Mouse (Mus musculus) liver, postnatal 0 days (tissue): ENCODE measurements around the gene Gna11.

ENCODE experiments used
- CTCF ChIP-seq: sonication (generic); IDR thresholded peaks from 2 replicates; pipeline ENCODE4 v1.5.1; 2016; ENCODE audit warnings: antibody characterized with exemption, low read depth
- EP300 ChIP-seq: IDR thresholded peaks from 2 replicates; pipeline ENCODE4 v1.6.1; 2016; ENCODE audit warnings: antibody characterized with exemption, low read depth, mild to moderate bottlenecking

DNA sequence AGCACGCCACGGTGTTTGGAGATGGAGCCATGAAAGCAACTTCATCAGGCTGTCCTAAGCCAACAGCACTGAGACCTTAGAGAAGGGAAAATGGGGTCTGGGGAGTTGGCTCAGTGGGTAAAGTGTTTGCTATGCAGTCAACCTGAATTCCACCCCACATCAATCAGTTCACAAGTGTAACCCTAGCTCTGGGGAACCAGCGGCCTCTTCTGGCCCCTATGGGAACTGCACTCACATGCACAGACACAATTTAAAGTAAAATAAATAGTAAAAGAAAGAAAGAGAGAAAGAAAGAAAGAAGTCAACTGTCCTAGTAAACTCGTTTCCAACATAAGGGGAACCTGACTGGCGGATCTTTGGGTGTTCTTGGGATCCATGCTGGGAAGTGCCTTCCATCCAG is 31.2 kb downstream of the Gna11 start:
- TF ChIP-seq CTCF (peak; percentile 43), EP300 (no peak)
